Mouse (Mus musculus) lung, postnatal 4 days (tissue): ENCODE measurements at regions not wholly inside any gene's neighbourhood (a gene's known extent, or its start where the extent isn't known, plus 50 kb on each side); places are given as distances from the start of the nearest gene placed in this dataset.

ENCODE experiments used
- DNase-seq, 2 experiments: peaks; one replicate each; pipeline ENCODE4 v3.0.0; 2021

- DNase-seq: no peak
These were observed 87.7 kb upstream of the Tspan7 start for GRCm38 (mm10) chrX:10397257-10397656.

- DNase-seq: no peak
These were observed 73.7 kb upstream of the Tspan7 start for GRCm38 (mm10) chrX:10411238-10411637.

GRCm38 (mm10) chrX:10422440-10422839 lies 62.5 kb upstream of the Tspan7 start:
- peak in 1 of 2 experiments; percentile 20 for DNase-seq
